Mouse (Mus musculus) hindbrain, embryonic 11.5 days (tissue): Measurements from ENCODE around the gene Il15ra. TPM values are rescaled to one million over a fixed set of nuclear protein-coding genes. Genes with fewer than 3 reads are reported as not detected.
"Not testable (repeated sequence)": the region's sequence is repeated elsewhere in the genome, so short reads cannot be mapped to it uniquely, and the experiment has no call there.

ENCODE experiments used
- ATAC-seq: fragments of 200-750 bp; cut with Nextera tagmentation; 2 replicates; pipeline ENCODE4 v1.8.0; 2017; ENCODE audit warnings: mild to moderate bottlenecking, moderate TSS enrichment, moderate library complexity; ENCODE audit not compliant: low FRiP score
- DNase-seq: peaks from one replicate; pipeline ENCODE4 v3.0.0-alpha.2; 2015; ENCODE audit warnings: low spot score
- H3K27ac ChIP-seq: fragments of 300-500 bp; sonication (generic); 2 replicates; pipeline ENCODE4 v1.5.1; 2014; ENCODE audit warnings: mild to moderate bottlenecking, low read depth, low read length
- H3K27me3 ChIP-seq: fragments of 300-500 bp; sonication (generic); 2 replicates; pipeline ENCODE4 v1.6.1; 2014; ENCODE audit warnings: mild to moderate bottlenecking, low read length, moderate library complexity, mixed read lengths; ENCODE audit not compliant: control insufficient read depth, insufficient read depth
- H3K36me3 ChIP-seq: fragments of 300-500 bp; sonication (generic); 2 replicates; pipeline ENCODE4 v1.6.1; 2014; ENCODE audit warnings: mild to moderate bottlenecking, low read length, moderate library complexity, mixed read lengths; ENCODE audit not compliant: control insufficient read depth, insufficient read depth
- H3K4me1 ChIP-seq: fragments of 300-500 bp; sonication (generic); replicated peaks from 2 replicates; pipeline ENCODE4 v1.6.1; 2014; ENCODE audit warnings: low read length, mixed read lengths; ENCODE audit not compliant: control insufficient read depth, insufficient read depth
- H3K4me2 ChIP-seq: fragments of 300-500 bp; sonication (generic); replicated peaks from 2 replicates; pipeline ENCODE4 v1.6.1; 2014; ENCODE audit warnings: mild to moderate bottlenecking, low read depth, low read length
- H3K4me3 ChIP-seq: fragments of 300-500 bp; sonication (generic); 2 replicates; pipeline ENCODE4 v1.5.1; 2014; ENCODE audit warnings: low read depth, low read length
- H3K9ac ChIP-seq: fragments of 300-500 bp; sonication (generic); 2 replicates; pipeline ENCODE4 v1.6.1; 2014; ENCODE audit warnings: low read depth, low read length
- H3K9me3 ChIP-seq: fragments of 300-500 bp; sonication (generic); 2 replicates; pipeline ENCODE4 v1.6.1; 2016; ENCODE audit warnings: low read length; ENCODE audit not compliant: control insufficient read depth
- WGBS: fragments of 180-500 bp; shearing (Covaris S2); extraction: QIAGEN DNeasy Blood & Tissue Kit; methylation state at CpG from one replicate; pipeline ENCODE4 v1.1.7; 2014; 5-methylcytosine and 5-hydroxymethylcytosine counted together
- polyA plus RNA-seq: library from polyadenylated mRNA; unstranded; fragments of >200 nt; fragmentation: Nextera tagmentation; extraction: Ambion mirVana; gene quantifications from 2 replicates; pipeline ENCODE4 v1.2.1, GENCODE M21; 2014

The Il15ra gene
- polyA plus RNA-seq, 1 experiment from 2014 or later = 0.25 TPM

GRCm38 (mm10) chr2:11698994-11699393, 6.1 kb upstream of the Il15ra start:
- 49% methylated on average over 5 of the region's 5 CpGs for WGBS
- no peaks in the 10 kb centered on the region for H3K27me3 ChIP-seq
- H3K4me1 ChIP-seq = no peaks in the 10 kb centered on the region
- H3K36me3 ChIP-seq = no peaks in the 10 kb centered on the region
- no peak for ATAC-seq
- DNase-seq = no peak
- H3K9me3 ChIP-seq = no peaks in the 10 kb centered on the region
- no peak overlapping the region for H3K4me3 ChIP-seq
- H3K9ac ChIP-seq = no peak overlapping the region
- H3K27ac ChIP-seq = no peak overlapping the region
- no peak overlapping the region for H3K4me2 ChIP-seq

GRCm38 (mm10) chr2:11699905-11700304, 5.2 kb upstream of the Il15ra start:
- DNase-seq (no peak), ATAC-seq (no peak)
- H3K9ac ChIP-seq = no peak overlapping the region
- H3K27me3 ChIP-seq = no peaks in the 10 kb centered on the region
- no peak overlapping the region for H3K27ac ChIP-seq
- no peaks in the 10 kb centered on the region for H3K4me1 ChIP-seq
- H3K36me3 ChIP-seq = no peaks in the 10 kb centered on the region
- WGBS = 90% methylated on average over 2 of the region's 2 CpGs
- H3K9me3 ChIP-seq = no peaks in the 10 kb centered on the region
- H3K4me3 ChIP-seq = no peak overlapping the region
- H3K4me2 ChIP-seq = no peak overlapping the region

DNA sequence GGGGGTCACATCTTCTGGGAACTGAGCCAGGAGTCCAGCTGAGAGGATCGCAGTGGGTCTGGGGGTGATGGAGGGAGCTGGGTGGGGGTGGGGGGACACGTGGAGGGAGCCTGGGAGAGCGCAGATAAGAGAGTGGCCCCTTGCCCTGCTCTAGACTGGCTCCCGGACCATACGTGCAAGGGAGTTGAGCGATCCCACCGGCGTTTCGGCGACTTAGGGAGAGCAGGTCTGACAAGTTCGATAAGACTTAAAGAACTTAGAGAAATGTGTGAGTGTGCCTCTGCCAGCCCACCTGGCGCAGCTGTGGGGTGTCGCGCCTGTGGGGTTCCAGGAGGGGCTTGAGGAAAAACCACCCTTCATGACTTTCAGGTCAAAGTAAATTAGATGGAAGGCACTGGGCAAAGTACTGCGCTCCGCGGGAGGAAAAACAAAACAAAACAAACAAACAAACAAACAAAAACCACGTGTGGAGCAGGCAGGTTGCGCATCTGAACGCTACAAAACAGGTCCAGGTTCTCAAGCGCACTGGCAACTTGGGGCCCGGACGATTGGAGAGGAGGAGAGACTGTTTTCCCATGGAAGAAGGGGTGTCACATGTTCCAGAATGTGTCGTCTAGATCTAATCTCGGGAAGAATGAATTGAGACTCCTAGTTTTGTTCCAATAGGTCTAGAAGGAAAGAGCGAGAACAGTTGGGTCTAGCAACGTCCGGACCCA, 1.1 kb downstream of the Il15ra start:
- Histone ChIP-seq H3K27ac (no peak overlapping the region), H3K9ac (peak overlapping the region; percentile 42), H3K36me3 (no peaks in the 10 kb centered on the region), H3K27me3 (peaks cover 11% of the 10 kb centered on the region; the same call in 1 of the 2 replicates), H3K4me1 (no peaks in the 10 kb centered on the region), H3K9me3 (no peaks in the 10 kb centered on the region), H3K4me2 (peak overlapping the region; percentile 94), H3K4me3 (peak overlapping the region; percentile 53)
- 4% methylated on average over 28 of the region's 28 CpGs for whole genome bisulfite sequencing
- DNase-seq (peak; percentile 35), ATAC-seq (peak; percentile 68; the same call in 1 of the 2 replicates)

- DNase-seq (no peak), ATAC-seq (no peak; the same call in 1 of the 2 replicates)
- no peak overlapping the region for H3K4me3 ChIP-seq
- H3K36me3 ChIP-seq = no peaks in the 10 kb centered on the region
- 38% methylated on average over 6 of the region's 6 CpGs for WGBS
- H3K27me3 ChIP-seq = peaks cover 11% of the 10 kb centered on the region; the same call in 1 of the 2 replicates
- no peak overlapping the region for H3K9ac ChIP-seq
- no peak overlapping the region; the same call in 1 of the 2 replicates for H3K4me2 ChIP-seq
- H3K4me1 ChIP-seq = no peaks in the 10 kb centered on the region
- no peak overlapping the region for H3K27ac ChIP-seq
- H3K9me3 ChIP-seq = no peaks in the 10 kb centered on the region
Measured at GRCm38 (mm10) chr2:11706746-11707065, 1.6 kb downstream of the Il15ra start.

DNA sequence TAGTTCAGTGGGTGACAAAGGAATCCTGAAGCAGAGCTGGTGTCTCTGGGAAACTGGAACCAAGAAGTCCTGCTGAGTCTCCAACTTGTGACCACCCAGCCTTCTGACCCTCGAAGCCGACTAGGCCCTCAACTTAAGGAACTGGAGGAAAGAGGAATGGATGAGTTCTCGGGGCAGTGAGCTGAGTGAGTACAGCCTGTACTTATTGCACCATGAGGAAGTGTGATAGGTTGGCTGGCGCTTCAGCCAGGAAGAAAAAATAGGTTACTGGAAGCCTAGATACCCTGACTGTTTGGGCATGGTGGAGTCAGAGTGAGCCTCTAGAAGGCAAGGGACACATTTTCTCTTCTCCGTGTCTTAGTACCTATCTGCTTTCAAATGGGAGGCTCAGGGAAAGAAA, 3.4 kb downstream of the Il15ra start:
- H3K27ac ChIP-seq = no peak overlapping the region
- H3K4me2 ChIP-seq = no peak overlapping the region
- WGBS = 84% methylated on average over 5 of the region's 5 CpGs
- H3K9ac ChIP-seq = no peak overlapping the region
- peaks cover 11% of the 10 kb centered on the region; the same call in 1 of the 2 replicates for H3K27me3 ChIP-seq
- H3K4me1 ChIP-seq = no peaks in the 10 kb centered on the region
- H3K4me3 ChIP-seq = no peak overlapping the region
- H3K9me3 ChIP-seq = no peaks in the 10 kb centered on the region
- no peak for DNase-seq
- ATAC-seq = no peak
- H3K36me3 ChIP-seq = no peaks in the 10 kb centered on the region

DNA sequence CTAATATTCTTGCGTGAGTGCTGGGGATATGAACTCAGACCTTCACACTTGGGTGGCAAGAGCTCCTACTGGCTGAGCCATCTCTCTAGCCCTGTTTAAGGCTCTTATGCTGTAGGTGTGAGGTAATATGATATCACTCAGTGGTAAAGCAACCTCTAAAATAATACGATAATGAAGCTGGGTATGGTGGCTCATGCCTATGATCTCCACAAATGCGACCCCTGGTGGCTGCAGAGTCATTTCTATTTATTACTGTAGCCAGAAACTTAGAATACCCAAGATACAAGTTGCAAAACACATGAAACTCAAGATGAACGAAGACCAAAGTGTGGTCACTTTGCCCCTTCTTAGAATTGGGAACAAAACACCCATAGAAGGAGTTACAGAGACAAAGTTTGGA, 5.0 kb downstream of the Il15ra start:
- H3K36me3 ChIP-seq, H3K9me3 ChIP-seq, H3K27me3 ChIP-seq, H3K4me1 ChIP-seq, H3K4me2 ChIP-seq, H3K9ac ChIP-seq, H3K27ac ChIP-seq, ATAC-seq, H3K4me3 ChIP-seq: not testable (repeated sequence)
- DNase-seq = peak; percentile 48
- 58% methylated on average over 4 of the region's 4 CpGs for WGBS

- H3K27ac ChIP-seq = no peak overlapping the region
- WGBS = 85% methylated on average over 6 of the region's 6 CpGs
- no peaks in the 10 kb centered on the region for H3K36me3 ChIP-seq
- H3K9me3 ChIP-seq = no peaks in the 10 kb centered on the region
- no peak for DNase-seq
- H3K9ac ChIP-seq = no peak overlapping the region
- H3K27me3 ChIP-seq = no peaks in the 10 kb centered on the region
- H3K4me2 ChIP-seq = no peak overlapping the region
- no peak overlapping the region for H3K4me3 ChIP-seq
- H3K4me1 ChIP-seq = no peaks in the 10 kb centered on the region
- no peak for ATAC-seq
Measured at GRCm38 (mm10) chr2:11712483-11712990, 7.4 kb downstream of the Il15ra start.

DNA sequence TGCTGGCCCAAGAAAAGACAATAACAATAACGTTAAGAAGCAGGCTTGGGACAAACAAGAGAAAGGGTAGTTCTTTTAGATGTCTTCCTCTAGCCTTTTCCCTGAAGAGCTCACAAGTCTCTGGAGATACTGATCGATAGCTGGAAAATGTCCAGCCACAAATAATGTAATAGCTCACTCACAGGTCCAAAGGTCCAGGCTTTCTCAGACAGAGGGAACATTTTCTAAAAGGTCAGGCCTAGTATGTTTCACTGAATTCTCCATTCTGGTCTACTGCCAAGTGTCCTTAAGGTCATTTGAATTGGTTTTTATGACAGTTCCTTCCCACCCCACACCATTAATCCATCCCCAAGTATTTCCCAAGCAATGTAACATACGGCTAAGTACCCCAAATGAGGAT, 7.9 kb downstream of the Il15ra start:
- H3K9ac ChIP-seq = no peak overlapping the region

DNA sequence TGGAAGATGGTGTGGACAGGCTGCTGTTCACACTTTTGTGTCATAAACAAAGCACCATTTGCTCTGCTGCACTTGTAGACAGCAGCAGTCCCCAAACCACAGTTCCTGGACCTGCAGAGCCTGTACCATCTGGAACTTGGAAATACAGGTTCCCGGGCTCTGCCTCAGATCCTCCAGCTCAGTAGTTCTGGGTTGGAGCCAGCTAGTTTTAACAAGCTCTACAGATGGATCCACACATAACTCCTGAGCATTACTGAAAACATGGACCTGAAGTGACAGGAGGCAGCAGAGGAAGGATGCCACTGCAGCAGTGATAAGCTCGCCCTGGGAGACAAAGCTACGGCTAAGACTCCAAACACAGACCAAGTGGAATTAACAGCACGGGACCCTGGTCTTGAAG, 9.4 kb downstream of the Il15ra start:
- Histone ChIP-seq H3K4me3 (no peak overlapping the region), H3K27ac (no peak overlapping the region), H3K9ac (no peak overlapping the region), H3K27me3 (no peaks in the 10 kb centered on the region), H3K9me3 (no peaks in the 10 kb centered on the region), H3K36me3 (no peaks in the 10 kb centered on the region), H3K4me1 (no peaks in the 10 kb centered on the region), H3K4me2 (no peak overlapping the region)
- DNase-seq (no peak), ATAC-seq (no peak)
- WGBS = 85% methylated on average over 4 of the region's 4 CpGs

More for the DNA sequence above, 7.9 kb downstream of the Il15ra start:
- Histone ChIP-seq H3K27me3 (no peaks in the 10 kb centered on the region), H3K4me3 (no peak overlapping the region), H3K4me2 (no peak overlapping the region), H3K27ac (no peak overlapping the region), H3K4me1 (no peaks in the 10 kb centered on the region), H3K9me3 (no peaks in the 10 kb centered on the region), H3K36me3 (no peaks in the 10 kb centered on the region)
- no peak for DNase-seq
- WGBS = 71% methylated on average over 3 of the region's 3 CpGs
- no peak for ATAC-seq
